Mouse (Mus musculus): ENCODE measurements around the gene Pgap2. TPM values are rescaled to one million over a fixed set of nuclear protein-coding genes. Genes with fewer than 3 reads are reported as not detected.

Gene Pgap2
- polyA plus RNA-seq, 1 experiment from 2014 or later, result 48.9 TPM

DNA sequence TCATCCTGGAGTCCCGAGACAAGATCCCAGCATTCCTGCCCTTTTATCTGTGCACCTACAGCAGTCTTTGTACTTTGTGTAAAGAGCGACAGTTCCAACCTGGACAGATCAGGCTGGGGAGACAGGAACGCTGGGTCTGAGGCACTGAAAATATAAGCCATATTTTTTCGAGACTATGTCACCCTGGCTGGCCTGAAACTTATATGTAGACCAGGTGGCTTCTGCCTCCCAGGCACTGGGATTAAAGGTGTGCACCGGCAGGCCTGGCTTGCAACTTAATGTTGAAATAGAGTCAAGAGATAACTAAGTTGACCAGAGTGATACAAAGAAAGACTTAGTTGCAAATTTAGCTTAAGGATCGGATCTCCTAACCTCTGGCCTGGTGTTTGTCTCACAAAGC, 36.3 kb downstream of the Pgap2 start:
- Histone ChIP-seq H3K4me2 (ENCODE audit: low read depth) (no peak overlapping the region), H3K27me3 (ENCODE audit: control insufficient read depth, insufficient read depth, low read length) (no peaks in the 10 kb centered on the region), H3K4me3 (ENCODE audit: low read depth, low read length) (no peak overlapping the region), H3K9ac (ENCODE audit: low read length) (no peak overlapping the region; the same call in 1 of the 2 replicates), H3K9me3 (ENCODE audit: control insufficient read depth, low read length) (no peaks in the 10 kb centered on the region), H3K27ac (ENCODE audit: low read depth, low read length) (no peak overlapping the region), H3K36me3 (ENCODE audit: control insufficient read depth, insufficient read depth, low read length) (peaks cover 2% of the 10 kb centered on the region), H3K4me1 (ENCODE audit: control insufficient read depth, insufficient read depth, low read length) (peaks cover 21% of the 10 kb centered on the region)
- ATAC-seq (ENCODE audit: insufficient read depth, low FRiP score, low TSS enrichment) (no peak), DNase-seq (ENCODE audit: low spot score) (no peak)
- 71% methylated on average over 6 of the region's 6 CpGs for WGBS

DNA sequence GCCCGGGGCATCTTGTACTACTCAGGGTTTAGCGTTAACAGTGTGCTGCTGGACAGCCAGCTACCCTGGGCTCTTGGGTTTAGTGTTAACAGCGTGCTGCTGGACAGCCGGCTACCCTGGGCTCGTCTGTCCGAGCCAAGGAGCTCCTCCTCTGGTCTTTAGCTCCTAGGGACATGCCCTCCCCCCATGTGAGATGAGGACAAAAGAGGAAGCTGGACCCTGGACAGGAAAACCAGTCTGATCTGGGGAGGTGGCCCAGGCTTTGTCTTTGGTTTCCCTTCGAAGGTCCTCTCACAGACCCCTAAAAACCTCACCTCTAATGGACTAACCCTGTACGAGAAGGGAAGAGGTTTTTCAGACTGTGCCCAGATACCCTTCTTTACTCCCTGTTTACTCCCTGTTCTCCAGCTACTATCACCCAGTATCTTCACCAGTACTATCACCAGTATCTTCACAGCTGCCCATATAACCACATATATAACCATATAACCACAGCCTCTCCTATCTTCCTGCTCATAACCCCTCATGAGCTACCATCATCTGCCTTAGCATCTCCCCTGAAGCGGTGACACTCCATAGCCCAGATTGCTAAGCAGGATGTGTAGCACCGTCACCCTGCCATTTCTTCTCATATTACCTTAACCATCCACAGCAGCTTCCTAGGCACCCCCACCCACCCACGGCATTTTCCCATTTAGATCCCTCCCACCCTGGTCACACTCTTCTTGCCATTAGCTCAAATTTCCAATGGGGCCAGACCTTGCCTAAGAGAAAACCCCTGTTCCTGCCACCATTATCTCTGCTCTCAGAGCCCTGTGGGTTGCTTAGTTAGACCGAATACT, 37.2 kb downstream of the Pgap2 start:
- peaks cover 21% of the 10 kb centered on the region for H3K4me1 ChIP-seq (ENCODE audit: control insufficient read depth, insufficient read depth, low read length)
- H3K27ac ChIP-seq (ENCODE audit: low read depth, low read length), result no peak overlapping the region
- no peaks in the 10 kb centered on the region for H3K27me3 ChIP-seq (ENCODE audit: control insufficient read depth, insufficient read depth, low read length)
- no peaks in the 10 kb centered on the region; the same call in none of the 2 replicates for H3K36me3 ChIP-seq (ENCODE audit: control insufficient read depth, insufficient read depth, low read length)
- no peak overlapping the region; the same call in 1 of the 2 replicates for H3K9ac ChIP-seq (ENCODE audit: low read length)
- H3K9me3 ChIP-seq (ENCODE audit: control insufficient read depth, low read length), result no peaks in the 10 kb centered on the region
- no peak for ATAC-seq (ENCODE audit: insufficient read depth, low FRiP score, low TSS enrichment)
- H3K4me2 ChIP-seq (ENCODE audit: low read depth), result no peak overlapping the region
- no peak overlapping the region for H3K4me3 ChIP-seq (ENCODE audit: low read depth, low read length)
- no peak for DNase-seq (ENCODE audit: low spot score)
- 64% methylated on average over 12 of the region's 12 CpGs for WGBS

- Histone ChIP-seq H3K36me3 (ENCODE audit: control insufficient read depth, insufficient read depth, low read length) (no peaks in the 10 kb centered on the region; the same call in 1 of the 2 replicates), H3K4me1 (ENCODE audit: control insufficient read depth, insufficient read depth, low read length) (peaks cover 21% of the 10 kb centered on the region), H3K4me3 (ENCODE audit: low read depth, low read length) (peak overlapping the region; percentile 70), H3K27me3 (ENCODE audit: control insufficient read depth, insufficient read depth, low read length) (no peaks in the 10 kb centered on the region), H3K9me3 (ENCODE audit: control insufficient read depth, low read length) (no peaks in the 10 kb centered on the region), H3K27ac (ENCODE audit: low read depth, low read length) (no peak overlapping the region), H3K9ac (ENCODE audit: low read length) (peak overlapping the region; percentile 91), H3K4me2 (ENCODE audit: low read depth) (peak overlapping the region; percentile 78)
- DNase-seq (ENCODE audit: low spot score), result no peak
- ATAC-seq (ENCODE audit: insufficient read depth, low FRiP score, low TSS enrichment), result no peak
- 34% methylated on average over 16 of the region's 16 CpGs for WGBS
Observed at GRCm38 (mm10) chr7:102248691-102249404, 38.8 kb downstream of the Pgap2 start.

DNA sequence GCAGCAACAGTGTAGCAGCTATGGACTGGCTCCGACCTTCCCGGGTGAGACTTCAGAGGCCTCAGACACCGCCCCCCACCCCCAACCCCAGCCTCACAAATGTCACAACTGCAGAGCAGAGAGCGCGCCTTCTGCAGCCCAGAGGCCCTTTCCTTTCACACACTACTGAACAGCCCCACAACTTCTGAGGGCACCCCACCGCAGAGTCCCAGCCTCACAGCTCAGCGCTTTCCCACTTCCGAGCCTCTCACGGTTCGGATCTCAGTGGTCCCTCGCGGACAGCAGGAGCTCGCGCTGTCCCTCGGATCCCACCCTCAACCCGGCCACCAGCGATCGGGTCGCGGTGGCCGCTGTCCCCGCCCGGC, 39.5 kb downstream of the Pgap2 start:
- Histone ChIP-seq H3K9me3 (ENCODE audit: control insufficient read depth, low read length) (no peaks in the 10 kb centered on the region), H3K27ac (ENCODE audit: low read depth, low read length) (peak overlapping the region; percentile 84; the same call in 1 of the 2 replicates), H3K27me3 (ENCODE audit: control insufficient read depth, insufficient read depth, low read length) (no peaks in the 10 kb centered on the region), H3K4me3 (ENCODE audit: low read depth, low read length) (peak overlapping the region; percentile 70), H3K4me1 (ENCODE audit: control insufficient read depth, insufficient read depth, low read length) (peaks cover 21% of the 10 kb centered on the region), H3K9ac (ENCODE audit: low read length) (peak overlapping the region; percentile 91), H3K4me2 (ENCODE audit: low read depth) (peak overlapping the region; percentile 78), H3K36me3 (ENCODE audit: control insufficient read depth, insufficient read depth, low read length) (no peaks in the 10 kb centered on the region; the same call in 1 of the 2 replicates)
- 1% methylated on average over 23 of the region's 23 CpGs for WGBS
- ATAC-seq (ENCODE audit: insufficient read depth, low FRiP score, low TSS enrichment), result peak; percentile 28
- peak; percentile 67 for DNase-seq (ENCODE audit: low spot score)

DNA sequence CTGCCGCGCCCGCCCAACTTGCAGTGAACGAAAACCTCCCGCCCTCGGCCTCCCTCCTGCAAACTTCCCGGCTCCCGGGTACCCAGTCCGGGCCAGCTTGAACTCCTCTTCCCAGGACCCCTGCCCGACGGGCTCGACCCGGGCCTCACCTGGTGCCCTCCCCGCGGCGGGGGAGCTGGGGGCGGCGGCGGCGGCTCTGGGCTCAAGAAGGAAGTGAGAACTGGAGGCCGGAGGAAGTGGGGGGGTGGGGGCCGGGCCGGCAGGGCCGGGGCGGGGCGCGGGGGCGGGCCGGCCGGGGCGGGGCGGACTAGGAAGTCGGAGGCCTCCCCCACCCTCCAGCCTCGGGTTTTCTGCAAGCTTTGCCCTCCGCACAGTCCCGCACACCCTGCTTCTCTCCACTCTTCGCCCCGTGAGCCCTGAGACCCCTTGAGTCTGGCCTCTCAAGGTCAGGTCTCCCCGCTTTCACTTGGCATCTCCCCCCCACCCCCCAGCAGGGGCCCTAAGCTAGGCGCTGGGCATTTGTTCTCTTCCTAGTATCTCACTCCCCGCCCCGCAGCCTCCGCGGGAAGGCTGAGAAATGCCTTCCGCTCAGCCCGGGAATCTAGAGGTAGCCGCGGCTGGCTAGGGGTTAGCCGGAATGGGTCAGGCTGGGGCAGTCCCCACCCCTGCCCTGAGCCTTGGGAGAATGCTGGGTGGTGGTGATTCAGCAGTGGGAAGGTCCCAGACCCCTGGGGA, 40.1 kb downstream of the Pgap2 start:
- Histone ChIP-seq H3K27ac (ENCODE audit: low read depth, low read length) (peak overlapping the region; percentile 84), H3K9ac (ENCODE audit: low read length) (peak overlapping the region; percentile 91), H3K27me3 (ENCODE audit: control insufficient read depth, insufficient read depth, low read length) (no peaks in the 10 kb centered on the region), H3K4me2 (ENCODE audit: low read depth) (peak overlapping the region; percentile 78), H3K4me3 (ENCODE audit: low read depth, low read length) (peak overlapping the region; percentile 70), H3K36me3 (ENCODE audit: control insufficient read depth, insufficient read depth, low read length) (no peaks in the 10 kb centered on the region; the same call in 1 of the 2 replicates), H3K4me1 (ENCODE audit: control insufficient read depth, insufficient read depth, low read length) (peaks cover 21% of the 10 kb centered on the region), H3K9me3 (ENCODE audit: control insufficient read depth, low read length) (no peaks in the 10 kb centered on the region)
- 1% methylated on average over 41 of the region's 49 CpGs for WGBS
- DNase-seq (ENCODE audit: low spot score), result peak; percentile 80
- peak; percentile 76 for ATAC-seq (ENCODE audit: insufficient read depth, low FRiP score, low TSS enrichment)

DNA sequence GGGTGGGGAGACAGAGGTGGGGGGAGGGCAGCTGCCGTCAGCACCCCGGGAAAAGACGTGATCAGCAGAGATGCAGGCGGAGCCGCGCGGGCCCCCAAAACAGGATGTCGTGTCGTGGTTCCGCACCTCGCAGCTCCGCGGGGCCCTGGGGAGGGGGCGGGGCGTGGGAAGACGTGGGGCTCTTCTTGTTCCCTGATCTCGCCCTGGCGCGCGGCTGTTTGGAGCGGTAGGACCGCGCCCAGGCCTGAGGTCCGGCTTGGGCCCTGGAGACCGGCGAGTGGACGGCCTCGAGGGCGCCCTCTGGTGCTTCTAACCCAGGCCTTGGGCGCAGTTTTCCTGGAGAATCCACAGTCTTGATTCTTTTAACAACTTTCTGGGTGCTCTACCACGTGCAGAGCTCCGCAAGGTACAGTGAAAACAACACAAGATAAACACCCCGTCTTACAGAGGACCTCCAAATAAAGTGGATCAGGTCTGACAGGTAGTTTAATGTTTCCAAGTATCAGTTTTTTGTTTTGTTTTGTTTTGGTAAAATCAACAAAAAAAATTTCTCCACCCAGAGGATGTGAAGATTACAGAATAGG, 40.7 kb downstream of the Pgap2 start:
- no peaks in the 10 kb centered on the region for H3K9me3 ChIP-seq (ENCODE audit: control insufficient read depth, low read length)
- H3K9ac ChIP-seq (ENCODE audit: low read length), result peak overlapping the region; percentile 91
- H3K27me3 ChIP-seq (ENCODE audit: control insufficient read depth, insufficient read depth, low read length), result no peaks in the 10 kb centered on the region
- peak overlapping the region; percentile 78 for H3K4me2 ChIP-seq (ENCODE audit: low read depth)
- WGBS, result under 1% methylated on average over 24 of the region's 33 CpGs
- H3K27ac ChIP-seq (ENCODE audit: low read depth, low read length), result peak overlapping the region; percentile 84
- peak overlapping the region; percentile 70 for H3K4me3 ChIP-seq (ENCODE audit: low read depth, low read length)
- no peaks in the 10 kb centered on the region for H3K36me3 ChIP-seq (ENCODE audit: control insufficient read depth, insufficient read depth, low read length)
- peak; percentile 89 for DNase-seq (ENCODE audit: low spot score)
- peak; percentile 80 for ATAC-seq (ENCODE audit: insufficient read depth, low FRiP score, low TSS enrichment)
- H3K4me1 ChIP-seq (ENCODE audit: control insufficient read depth, insufficient read depth, low read length), result peaks cover 21% of the 10 kb centered on the region

DNA sequence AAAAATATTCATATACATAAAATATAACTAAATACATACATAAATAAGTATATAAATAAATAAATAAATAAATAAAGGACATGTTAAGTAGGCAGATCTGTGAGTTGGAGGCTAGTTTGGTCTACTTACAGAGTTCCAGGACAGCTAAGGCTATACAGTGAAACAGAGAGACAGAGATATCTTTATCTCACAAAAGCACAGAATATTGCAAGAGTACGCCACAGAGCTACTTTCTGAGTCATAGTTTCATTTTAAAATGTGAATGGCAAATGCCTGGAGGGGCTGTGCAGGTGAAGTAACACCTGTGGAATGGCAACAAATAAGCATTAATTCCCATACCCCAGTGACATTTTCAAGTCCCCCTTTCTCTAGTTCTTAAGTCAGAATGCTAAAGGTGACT, 43.6 kb downstream of the Pgap2 start:
- WGBS, result 80% methylated on average over 1 of the region's 1 CpGs
- ATAC-seq (ENCODE audit: insufficient read depth, low FRiP score, low TSS enrichment) (no peak), DNase-seq (ENCODE audit: low spot score) (no peak)
- H3K4me3 ChIP-seq (ENCODE audit: low read depth, low read length), result no peak overlapping the region
- no peak overlapping the region for H3K4me2 ChIP-seq (ENCODE audit: low read depth)
- H3K27ac ChIP-seq (ENCODE audit: low read depth, low read length), result no peak overlapping the region
- no peaks in the 10 kb centered on the region for H3K27me3 ChIP-seq (ENCODE audit: control insufficient read depth, insufficient read depth, low read length)
- no peaks in the 10 kb centered on the region for H3K36me3 ChIP-seq (ENCODE audit: control insufficient read depth, insufficient read depth, low read length)
- peaks cover 6% of the 10 kb centered on the region; the same call in 1 of the 2 replicates for H3K4me1 ChIP-seq (ENCODE audit: control insufficient read depth, insufficient read depth, low read length)
- no peak overlapping the region for H3K9ac ChIP-seq (ENCODE audit: low read length)
- no peaks in the 10 kb centered on the region for H3K9me3 ChIP-seq (ENCODE audit: control insufficient read depth, low read length)

- ATAC-seq (ENCODE audit: insufficient read depth, low FRiP score, low TSS enrichment) (no peak), DNase-seq (ENCODE audit: low spot score) (no peak)
- no peaks in the 10 kb centered on the region for H3K4me1 ChIP-seq (ENCODE audit: control insufficient read depth, insufficient read depth, low read length)
- H3K9ac ChIP-seq (ENCODE audit: low read length), result no peak within 1 kb of the TSS
- H3K27me3 ChIP-seq (ENCODE audit: control insufficient read depth, insufficient read depth, low read length), result no peaks in the 10 kb centered on the region
- no peaks in the 10 kb centered on the region for H3K9me3 ChIP-seq (ENCODE audit: control insufficient read depth, low read length)
- no peak within 1 kb of the TSS for H3K4me2 ChIP-seq (ENCODE audit: low read depth)
- H3K36me3 ChIP-seq (ENCODE audit: control insufficient read depth, insufficient read depth, low read length), result no peaks in the 10 kb centered on the region
- WGBS, result 86% methylated on average over 3 of the region's 3 CpGs
- H3K4me3 ChIP-seq (ENCODE audit: low read depth, low read length), result no peak within 1 kb of the TSS
- H3K27ac ChIP-seq (ENCODE audit: low read depth, low read length), result no peak within 1 kb of the TSS
Observed at GRCm38 (mm10) chr7:102255954-102256353, 45.9 kb downstream of the Pgap2 start, which contains the start of gene Rhog. Rhog (minus strand) TSS chr7:102256054.
